Comparison of ENCODE assay signal across 32 mouse cellular contexts in genomic region chr16:37861029-37861428, GRCm38 (mm10). TPM values are rescaled to one million over a fixed set of nuclear protein-coding genes. Genes with fewer than 3 reads are reported as not detected.
"Had no signal": no experiment of that assay in that cellular context is flagged by ENCODE, and none has a peak within 500 bp of the region (broad histone marks: within the 10 kb centered on the region; RNA-seq: fewer than 3 reads in every experiment).

Gm36028 (minus strand) TSS chr16:37861146.

- H3K4me1 ChIP-seq: limb, embryonic 10.5 days; limb, embryonic 13.5 days; lung, embryonic 15.5 days; midbrain, embryonic 13.5 days; neural tube, embryonic 13.5 days; stomach, embryonic 15.5 days had no signal

- H3K27me3 ChIP-seq: limb, embryonic 13.5 days; liver, embryonic 12.5 days; liver, embryonic 15.5 days; lung, embryonic 15.5 days; megakaryocyte, embryonic 14.5 days; midbrain, embryonic 13.5 days; neural tube, embryonic 13.5 days; stomach, embryonic 15.5 days had no signal

- H3K9ac ChIP-seq: limb, embryonic 13.5 days; liver, embryonic 12.5 days; liver, embryonic 15.5 days; lung, embryonic 15.5 days; midbrain, embryonic 13.5 days; neural tube, embryonic 13.5 days; stomach, embryonic 15.5 days had no signal

- DNase-seq: kidney, postnatal 25 days; layer of hippocampus, adult 9-11 months; liver; lung, adult 18-20 months; lung, postnatal 10 days; lung, postnatal 36 days; retina, postnatal 1 day; right cerebral cortex, postnatal 25 days; spleen, adult 18-20 months; thymus, adult 2 months; thymus, postnatal 14 days; thymus, postnatal 4 days had no signal

- H3K36me3 ChIP-seq: limb, embryonic 10.5 days; limb, embryonic 13.5 days; liver, embryonic 12.5 days; liver, embryonic 15.5 days; lung, embryonic 15.5 days; midbrain, embryonic 10.5 days; midbrain, embryonic 13.5 days; neural tube, embryonic 13.5 days; stomach, embryonic 15.5 days had no signal

- H3K9me3 ChIP-seq: limb, embryonic 10.5 days; limb, embryonic 13.5 days; liver, embryonic 12.5 days; liver, embryonic 15.5 days; lung, embryonic 15.5 days; midbrain, embryonic 10.5 days; midbrain, embryonic 13.5 days; neural tube, embryonic 13.5 days; stomach, embryonic 15.5 days had no signal

- H3K27ac ChIP-seq: kidney, postnatal 0 days; layer of hippocampus, adult 2 months; limb, embryonic 10.5 days; limb, embryonic 13.5 days; liver, embryonic 12.5 days; liver, embryonic 15.5 days; lung, embryonic 15.5 days; midbrain, embryonic 10.5 days; midbrain, embryonic 13.5 days; neural tube, embryonic 13.5 days; stomach, embryonic 15.5 days had no signal

- H3K4me2 ChIP-seq: limb, embryonic 13.5 days; liver, embryonic 12.5 days; liver, embryonic 15.5 days; lung, embryonic 15.5 days; midbrain, embryonic 13.5 days; neural tube, embryonic 13.5 days; stomach, embryonic 15.5 days had no signal

- H3K4me3 ChIP-seq: layer of hippocampus, adult 2 months; limb, embryonic 10.5 days; limb, embryonic 13.5 days; liver, embryonic 12.5 days; liver, embryonic 15.5 days; lung, embryonic 15.5 days; megakaryocyte, embryonic 14.5 days; midbrain, embryonic 10.5 days; midbrain, embryonic 13.5 days; myocyte; neural tube, embryonic 13.5 days; stomach, embryonic 15.5 days had no signal

- ATAC-seq: liver, embryonic 12.5 days; midbrain, embryonic 13.5 days; midbrain, embryonic 16.5 days had no signal

RNA-seq across cellular contexts. Expression of gene Gm36028, which starts in this region (rescaled TPM):
- total RNA-seq: layer of hippocampus, adult 2 months; layer of hippocampus, postnatal 25 days; left cerebral cortex, adult 18-20 months; left cerebral cortex, postnatal 25 days; monocyte, adult 5-6 weeks; neutrophil, adult 5-6 weeks had no signal
- polyA plus RNA-seq: large intestine, adult 2 months; limb, embryonic 10.5 days; liver, embryonic 12.5 days; midbrain, embryonic 16.5 days had no signal
